Mouse (Mus musculus) limb, embryonic 14.5 days (tissue): ENCODE results near the gene H2-DMb2. TPM values are rescaled to one million over a fixed set of nuclear protein-coding genes. Genes with fewer than 3 reads are reported as not detected.
A peak's percentile ranks its signal among the peaks of the same experiment; 100 is the strongest.

ENCODE experiments used
- ATAC-seq: fragments of 200-750 bp; cut with Nextera tagmentation; 2 replicates; pipeline ENCODE4 v1.8.0; 2017; ENCODE audit warnings: low read depth, moderate number of reproducible peaks, moderate TSS enrichment; ENCODE audit not compliant: low FRiP score
- DNase-seq: peaks from one replicate; pipeline ENCODE4 v3.0.0-alpha.2; 2015; ENCODE audit warnings: low spot score
- H3K27ac ChIP-seq: fragments of 300-500 bp; sonication (generic); replicated peaks from 2 replicates; pipeline ENCODE4 v1.5.1; 2014; ENCODE audit warnings: low read depth, mild to moderate bottlenecking, low read length, moderate library complexity, mixed read lengths
- H3K27me3 ChIP-seq: fragments of 300-500 bp; sonication (generic); 2 replicates; pipeline ENCODE4 v1.6.1; 2014; ENCODE audit warnings: low read length, mixed read lengths; ENCODE audit not compliant: control insufficient read depth, insufficient read depth
- H3K36me3 ChIP-seq: fragments of 300-500 bp; sonication (generic); 2 replicates; pipeline ENCODE4 v1.6.1; 2014; ENCODE audit warnings: mild to moderate bottlenecking, low read length, moderate library complexity, mixed read lengths; ENCODE audit not compliant: control insufficient read depth, insufficient read depth
- H3K4me1 ChIP-seq: fragments of 300-500 bp; sonication (generic); 2 replicates; pipeline ENCODE4 v1.6.1; 2014; ENCODE audit warnings: antibody characterized with exemption, low read length, mixed read lengths; ENCODE audit not compliant: control insufficient read depth, insufficient read depth
- H3K4me2 ChIP-seq: fragments of 300-500 bp; sonication (generic); replicated peaks from 2 replicates; pipeline ENCODE4 v1.6.1; 2014; ENCODE audit warnings: low read depth, mild to moderate bottlenecking, low read length, moderate library complexity; ENCODE audit not compliant: severe bottlenecking
- H3K4me3 ChIP-seq: fragments of 300-500 bp; sonication (generic); replicated peaks from 2 replicates; pipeline ENCODE4 v1.5.1; 2014; ENCODE audit warnings: low read length
- H3K9ac ChIP-seq: fragments of 300-500 bp; sonication (generic); 2 replicates; pipeline ENCODE4 v1.6.1; 2014; ENCODE audit warnings: mild to moderate bottlenecking, low read depth, low read length, moderate library complexity; ENCODE audit not compliant: severe bottlenecking
- H3K9me3 ChIP-seq: fragments of 300-500 bp; sonication (generic); 2 replicates; pipeline ENCODE4 v1.6.1; 2016; ENCODE audit warnings: low read length; ENCODE audit not compliant: control insufficient read depth
- POLR2A ChIP-seq: fragments of 200-500 bp; IDR thresholded peaks from 2 replicates; pipeline ENCODE4 v1.8.0; 2012; ENCODE audit warnings: inconsistent platforms, mild to moderate bottlenecking, moderate library complexity, borderline replicate concordance; ENCODE audit not compliant: insufficient read depth, insufficient read length; ENCODE audit errors: extremely low read depth
- WGBS: fragments of 180-500 bp; shearing (Covaris S2); extraction: QIAGEN DNeasy Blood & Tissue Kit; methylation state at CpG from one replicate; pipeline ENCODE4 v1.1.7; 2014; 5-methylcytosine and 5-hydroxymethylcytosine counted together
- polyA plus RNA-seq, 2 experiments: library from polyadenylated mRNA; depleted of rRNA in 1 of 2; stranded (reverse) in 1 of 2; unstranded in 1 of 2; fragments of >200 nt; fragmentation: Nextera tagmentation in 1 of 2; extraction: Ambion mirVana in 1 of 2; gene quantifications; 2 replicates each; pipeline versions ENCODE4 v1.2.1 to v1.2.3; 2012 to 2014

The H2-DMb2 gene
- polyA plus RNA-seq, 2 experiments, result 0.23 to 0.31 TPM

DNA sequence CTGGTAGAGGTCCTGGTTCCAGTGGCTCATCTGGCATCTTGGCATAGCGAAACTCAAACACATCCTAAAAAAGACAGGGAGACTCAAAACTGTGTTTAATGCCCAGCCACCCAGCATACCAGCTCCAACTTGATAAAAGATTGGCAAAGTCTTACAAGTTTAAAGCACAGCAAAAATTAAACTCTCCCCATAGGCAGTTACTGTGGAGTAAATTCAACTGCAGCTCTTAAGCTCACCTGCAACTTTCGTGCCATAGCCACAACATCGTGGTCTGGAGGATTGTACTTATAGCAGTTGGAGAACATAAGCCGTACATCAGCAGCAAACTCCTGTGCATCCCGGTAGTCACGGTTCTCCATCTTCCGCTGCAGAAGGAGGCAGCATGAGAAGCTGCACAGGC, 29.0 kb upstream of the H2-DMb2 start:
- no peak for TF ChIP-seq POLR2A
- Histone ChIP-seq H3K9me3 (no peaks in the 10 kb centered on the region), H3K27ac (no peak overlapping the region), H3K9ac (no peak overlapping the region), H3K4me3 (no peak overlapping the region), H3K36me3 (peaks cover 97% of the 10 kb centered on the region), H3K4me1 (peaks cover 19% of the 10 kb centered on the region), H3K4me2 (no peak overlapping the region), H3K27me3 (no peaks in the 10 kb centered on the region)
- 89% methylated on average over 7 of the region's 7 CpGs for WGBS
- no peak for ATAC-seq
- DNase-seq, result no peak

DNA sequence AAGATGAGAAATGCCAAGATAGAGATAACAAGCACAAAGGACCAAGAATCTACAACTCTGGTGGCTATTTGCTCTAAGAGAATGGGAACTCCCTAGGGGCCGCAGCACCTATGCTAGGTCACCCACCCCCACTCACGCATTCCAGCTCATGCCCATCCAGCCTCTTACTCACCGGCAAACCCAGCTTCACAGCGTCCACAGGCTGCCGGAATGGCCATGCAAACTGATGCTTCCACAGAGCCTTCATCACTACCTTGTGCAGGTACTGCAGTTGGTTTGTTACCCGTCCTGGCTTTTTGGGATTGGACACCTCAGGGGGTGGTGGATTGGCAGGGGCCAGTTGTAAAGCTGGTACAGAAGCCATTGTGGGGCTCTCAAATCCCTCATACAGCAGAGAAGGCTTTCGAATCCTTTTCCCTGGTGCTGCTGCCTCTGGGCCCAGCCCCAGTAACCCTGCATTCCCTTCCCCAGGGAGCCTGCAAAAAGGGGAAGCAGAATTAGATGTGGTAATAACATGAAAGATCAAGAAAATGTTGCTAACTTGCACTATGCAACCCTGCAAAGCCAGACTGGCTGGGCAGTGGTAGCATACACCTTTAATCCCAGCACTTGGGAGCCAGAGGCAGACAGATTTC, 26.3 kb upstream of the H2-DMb2 start:
- H3K36me3 ChIP-seq, result peaks cover 72% of the 10 kb centered on the region
- no peak overlapping the region for H3K27ac ChIP-seq
- peaks cover 19% of the 10 kb centered on the region for H3K4me1 ChIP-seq
- WGBS, result 33% methylated on average over 7 of the region's 7 CpGs
- H3K27me3 ChIP-seq, result no peaks in the 10 kb centered on the region
- ATAC-seq (no peak), DNase-seq (no peak)
- H3K9me3 ChIP-seq, result no peaks in the 10 kb centered on the region
- peak overlapping the region; percentile 100 for H3K4me3 ChIP-seq
- H3K9ac ChIP-seq, result peak overlapping the region; percentile 48
- TF ChIP-seq POLR2A, result no peak
- H3K4me2 ChIP-seq, result peak overlapping the region; percentile 97

GRCm38 (mm10) chr17:34117421-34118112, 25.5 kb upstream of the H2-DMb2 start:
- Histone ChIP-seq H3K36me3 (peaks cover 65% of the 10 kb centered on the region), H3K9ac (peak overlapping the region; percentile 97), H3K4me3 (peak overlapping the region; percentile 100), H3K4me2 (peak overlapping the region; percentile 97), H3K4me1 (peaks cover 19% of the 10 kb centered on the region), H3K27me3 (no peaks in the 10 kb centered on the region), H3K27ac (no peak overlapping the region), H3K9me3 (no peaks in the 10 kb centered on the region)
- ATAC-seq (no peak), DNase-seq (no peak)
- TF ChIP-seq POLR2A, result no peak
- WGBS, result 0% methylated on average over 5 of the region's 5 CpGs

DNA sequence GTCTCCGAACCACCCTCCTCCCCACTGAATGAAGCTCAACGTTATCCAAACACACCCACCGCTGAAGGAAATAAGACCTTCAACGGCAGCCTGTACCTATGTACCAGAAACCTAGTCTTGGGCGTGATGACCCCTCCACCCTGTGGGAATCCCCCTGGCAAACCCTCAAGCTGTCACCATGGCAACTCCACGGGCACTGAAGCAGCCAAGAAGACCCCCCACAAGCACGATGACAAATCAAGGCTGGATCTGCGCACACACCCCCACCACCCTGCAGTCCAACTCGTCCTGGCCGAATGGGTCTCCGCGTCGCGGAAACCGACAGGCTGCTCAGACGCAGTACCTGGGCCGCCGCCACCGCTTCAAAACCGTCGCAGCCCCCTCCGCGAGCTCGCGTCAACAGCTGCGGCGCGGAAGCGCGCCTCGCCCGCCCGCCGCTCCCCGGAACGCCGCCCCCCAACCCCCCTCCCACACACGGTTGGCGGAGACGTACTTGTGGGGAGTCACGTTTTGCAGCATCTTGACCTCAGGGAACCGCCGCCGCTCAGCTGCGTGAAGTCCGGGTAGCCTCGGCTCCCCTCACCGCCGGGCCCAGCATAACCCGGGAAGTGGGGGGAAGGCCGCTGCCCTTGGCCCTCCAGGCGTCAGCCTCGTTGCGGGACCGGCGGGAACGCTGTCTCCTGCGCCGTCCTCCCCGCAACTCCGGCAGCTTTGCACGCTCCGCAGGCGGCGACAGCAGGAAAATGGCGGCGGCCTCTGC, 24.8 kb upstream of the H2-DMb2 start:
- Histone ChIP-seq H3K36me3 (peaks cover 57% of the 10 kb centered on the region), H3K9me3 (no peaks in the 10 kb centered on the region)

GRCm38 (mm10) chr17:34118873-34119248, 24.2 kb upstream of the H2-DMb2 start:
- H3K4me2 ChIP-seq, result peak overlapping the region; percentile 97
- DNase-seq, result no peak
- under 1% methylated on average over 28 of the region's 38 CpGs for WGBS
- peak overlapping the region; percentile 78 for H3K27ac ChIP-seq
- ATAC-seq, result peak; percentile 14
- H3K4me1 ChIP-seq, result peaks cover 21% of the 10 kb centered on the region
- peaks cover 52% of the 10 kb centered on the region for H3K36me3 ChIP-seq
- no peaks in the 10 kb centered on the region for H3K9me3 ChIP-seq
- no peaks in the 10 kb centered on the region for H3K27me3 ChIP-seq
- peak overlapping the region; percentile 97 for H3K9ac ChIP-seq
- H3K4me3 ChIP-seq, result peak overlapping the region; percentile 100
- no peak for TF ChIP-seq POLR2A

More for the DNA sequence above, 24.8 kb upstream of the H2-DMb2 start:
- TF ChIP-seq POLR2A, result no peak
- Histone ChIP-seq H3K4me3 (peak overlapping the region; percentile 100), H3K27ac (peak overlapping the region; percentile 78), H3K9ac (peak overlapping the region; percentile 97), H3K4me2 (peak overlapping the region; percentile 97), H3K27me3 (no peaks in the 10 kb centered on the region), H3K4me1 (peaks cover 19% of the 10 kb centered on the region)
- no peak for ATAC-seq
- WGBS, result under 1% methylated on average over 56 of the region's 67 CpGs
- DNase-seq, result no peak
